Mouse (Mus musculus) gastrocnemius, postnatal 10 days (tissue): ENCODE results near the gene Trappc3. TPM values are rescaled to one million over a fixed set of nuclear protein-coding genes. Genes with fewer than 3 reads are reported as not detected.

Source experiments
- DNase-seq: peaks from one replicate; pipeline ENCODE4 v3.0.0; 2021; ENCODE audit warnings: mixed read lengths
- total RNA-seq, 2 experiments: library from RNA; stranded (reverse); gene quantifications; 2 replicates each; pipeline ENCODE4 v1.2.3; 2021

The Trappc3 gene
- total RNA-seq, 2 experiments from 2014 or later = 25.7 to 29.2 TPM

- DNase-seq = no peak
Measured at GRCm38 (mm10) chr4:126251655-126252254, 10.4 kb upstream of the Trappc3 start.

GRCm38 (mm10) chr4:126252411-126253237 is 9.5 kb upstream of the Trappc3 start:
- DNase-seq = no peak

DNA sequence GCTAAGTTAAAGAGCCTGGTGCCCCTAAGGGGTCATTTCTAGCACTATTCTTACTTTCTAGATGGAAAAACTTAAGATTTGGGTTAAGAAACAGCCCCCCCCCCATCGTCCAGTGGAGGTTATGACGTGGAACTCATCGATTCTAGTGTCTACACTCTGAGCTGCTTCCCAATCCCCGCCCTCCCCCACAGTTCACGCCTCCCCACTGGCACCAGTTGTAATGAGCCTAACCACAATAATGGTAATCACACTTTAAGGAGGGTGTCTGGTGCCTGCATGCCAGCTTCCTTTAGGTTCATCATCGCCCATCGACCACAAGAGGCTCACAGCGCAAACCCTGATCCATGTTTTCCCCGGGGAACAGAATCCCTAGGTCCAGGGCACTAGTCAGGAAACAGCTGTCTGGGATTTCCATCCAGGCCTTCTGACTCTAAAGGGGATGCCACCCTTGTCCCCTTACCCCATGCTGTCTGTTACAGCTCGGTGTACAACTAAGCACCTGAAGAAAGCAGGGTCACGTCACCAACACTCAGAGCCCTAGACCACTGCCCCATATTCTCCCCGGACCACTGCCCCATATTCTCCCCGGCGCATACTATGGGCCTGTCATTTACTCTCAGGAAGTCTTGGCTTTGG is 8.4 kb upstream of the Trappc3 start:
- no peak for DNase-seq

DNA sequence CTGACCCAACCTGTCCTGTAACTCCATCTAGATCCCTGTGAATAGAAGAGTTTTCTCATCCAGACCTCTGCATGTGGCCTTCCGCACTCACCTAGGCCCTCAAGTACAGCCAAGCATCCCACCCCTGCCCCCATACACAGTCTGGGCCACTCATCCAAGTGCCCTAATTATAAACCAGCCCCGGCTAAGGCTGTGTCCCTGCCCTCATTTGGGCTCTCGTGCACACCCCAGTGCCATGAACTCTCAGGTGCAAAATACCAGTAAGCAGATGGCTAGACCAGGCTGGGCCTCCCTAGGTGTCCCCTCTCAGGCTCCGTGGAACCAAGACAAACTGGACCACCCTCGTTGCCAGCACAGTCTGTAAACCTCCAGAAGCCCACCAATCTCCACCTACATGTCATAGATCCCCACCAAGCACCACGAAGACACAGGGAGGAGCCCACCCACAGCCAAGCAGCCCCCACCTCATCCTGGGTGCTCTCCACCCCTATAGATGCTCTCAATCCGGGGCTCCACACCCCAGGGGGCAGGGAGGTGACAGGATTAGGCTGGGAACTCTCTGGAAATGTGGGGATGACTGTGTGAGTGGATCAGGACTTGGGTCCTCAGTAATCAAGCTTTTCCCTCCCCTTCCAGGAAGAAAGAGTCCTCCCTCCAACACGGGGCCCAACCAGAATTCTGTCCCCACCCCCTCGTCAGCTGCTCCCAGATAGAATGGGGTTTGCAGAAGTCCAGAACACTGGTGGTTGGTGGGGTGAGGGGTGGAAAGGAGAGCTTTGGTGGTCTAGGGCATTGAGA is 7.6 kb upstream of the Trappc3 start:
- peak; percentile 60 for DNase-seq

DNA sequence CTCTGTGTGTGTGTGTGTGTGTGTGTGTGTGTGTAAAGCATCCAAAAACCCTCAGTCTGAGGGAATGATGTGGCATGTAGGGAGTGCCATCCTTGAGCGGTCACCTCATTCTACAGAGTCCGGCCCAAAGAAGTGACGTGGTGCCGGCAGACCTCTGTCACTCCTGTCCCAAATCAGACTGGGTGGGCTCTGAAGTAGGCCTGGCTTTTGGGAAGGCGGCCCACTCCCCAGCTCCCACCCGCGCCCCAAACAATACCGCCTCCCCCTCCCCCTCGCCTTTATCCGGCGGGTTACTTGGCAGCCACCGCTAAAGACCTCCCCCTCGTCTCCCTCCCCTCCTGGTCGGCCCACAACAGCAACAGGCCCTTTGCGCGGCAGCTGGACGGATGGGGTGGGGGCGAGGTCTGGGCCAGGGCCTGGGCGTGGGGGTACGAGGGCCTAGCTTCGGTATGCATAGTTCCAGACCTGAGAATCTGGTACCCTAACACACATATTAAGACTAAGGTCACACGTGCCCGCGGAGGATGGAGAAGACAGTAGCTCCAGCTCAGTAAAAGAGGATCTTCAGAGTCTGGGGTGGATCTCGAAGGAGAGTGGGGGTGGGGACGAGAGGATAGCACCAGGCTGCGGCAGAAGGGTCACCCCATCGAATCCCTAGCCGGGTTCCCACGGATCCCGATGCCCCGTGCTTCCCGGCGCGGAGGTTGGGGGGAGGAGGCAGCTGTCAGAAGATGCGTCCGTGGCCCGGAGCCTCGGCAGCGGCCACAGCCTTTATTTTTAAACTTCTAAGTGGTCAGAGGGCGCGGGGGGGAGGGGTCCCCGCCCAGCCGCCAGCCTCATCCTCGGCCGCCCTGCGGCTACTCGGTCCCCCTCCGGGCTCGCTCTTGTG is 6.8 kb upstream of the Trappc3 start:
- peak; percentile 51 for DNase-seq

- DNase-seq = peak; percentile 93
Measured at GRCm38 (mm10) chr4:126256131-126256791, 5.9 kb upstream of the Trappc3 start, which contains the start of gene Map7d1. Gene Map7d1 (minus strand): TSS chr4:126256343.

- peak; percentile 68 for DNase-seq
Measured at GRCm38 (mm10) chr4:126256967-126257881, 4.9 kb upstream of the Trappc3 start.

DNA sequence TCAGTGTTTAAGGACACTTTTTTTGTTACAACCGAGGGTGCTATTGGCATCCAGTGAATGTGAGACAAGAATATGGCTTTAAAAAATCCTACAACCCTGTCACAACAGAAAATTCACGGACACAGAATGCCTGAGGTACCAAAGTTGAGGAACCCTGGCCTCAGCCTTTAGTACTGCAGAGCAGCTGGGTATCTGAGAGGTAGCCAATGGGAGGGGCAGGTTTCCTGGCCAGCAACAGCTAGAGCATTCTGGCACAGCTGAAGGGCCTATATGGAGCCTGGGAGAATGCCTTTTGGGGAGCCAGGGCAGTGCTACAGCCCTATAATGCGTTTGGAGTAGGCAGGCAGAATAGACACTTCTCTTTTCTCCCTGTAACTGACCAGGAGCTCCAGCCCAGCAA is 3.1 kb upstream of the Trappc3 start:
- no peak for DNase-seq

DNA sequence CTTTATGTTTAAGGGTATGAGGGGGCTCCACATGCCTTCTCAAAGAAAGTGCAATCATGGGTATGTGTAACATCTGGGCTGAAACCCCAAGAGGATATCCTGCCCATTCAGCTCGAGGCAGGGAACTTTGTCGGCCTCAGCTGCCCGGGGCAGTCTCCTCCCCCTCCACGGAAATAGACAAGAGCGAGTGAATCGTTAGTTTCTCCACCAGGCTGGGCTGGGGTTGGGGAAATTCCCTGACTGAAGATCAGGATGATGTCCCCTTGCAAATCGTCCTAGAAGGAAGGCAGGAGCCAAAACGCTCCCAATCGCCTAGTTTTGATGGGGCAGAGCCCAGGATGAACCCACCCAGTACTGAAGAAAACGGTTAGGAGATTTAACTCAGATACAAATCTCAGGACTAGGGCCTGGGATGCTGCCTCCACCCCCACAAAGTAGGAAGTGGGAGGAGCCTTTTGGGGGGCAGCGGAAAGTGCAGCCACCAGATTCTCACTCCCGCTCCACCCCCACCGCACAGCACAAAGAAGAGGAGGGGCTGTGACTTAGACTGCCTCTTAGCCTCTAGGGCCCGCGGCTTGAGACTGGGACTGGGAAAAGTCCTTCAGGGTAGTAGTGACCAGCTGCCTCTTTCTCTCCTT is 2.5 kb upstream of the Trappc3 start:
- peak; percentile 75 for DNase-seq

- peak; percentile 78 for DNase-seq
Measured at GRCm38 (mm10) chr4:126260520-126261201, 1.5 kb upstream of the Trappc3 start.

GRCm38 (mm10) chr4:126261266-126261665 is 859 bp upstream of the Trappc3 start:
- peak; percentile 41 for DNase-seq

DNA sequence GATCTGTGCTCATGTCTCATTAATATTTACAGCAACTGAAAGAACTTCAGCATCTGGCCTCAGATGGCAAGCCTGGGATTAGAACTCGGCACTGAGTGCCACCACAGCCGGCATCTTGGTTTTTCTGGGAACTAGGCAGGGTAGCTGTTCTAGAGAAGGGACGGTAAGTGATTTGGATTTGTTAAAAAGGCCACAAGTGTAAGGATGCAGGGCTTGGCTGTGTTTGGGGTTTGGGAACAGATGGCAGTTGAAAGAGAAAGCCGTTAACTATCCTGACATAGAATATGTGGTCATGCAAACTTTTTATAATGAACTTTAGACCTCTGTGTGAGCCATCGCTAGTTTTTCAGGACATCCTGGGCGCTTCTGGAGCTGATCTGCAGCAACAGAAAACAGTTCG is 450 bp upstream of the Trappc3 start:
- DNase-seq = no peak

GRCm38 (mm10) chr4:126269292-126269691 is 7.2 kb downstream of the Trappc3 start:
- no peak for DNase-seq

DNA sequence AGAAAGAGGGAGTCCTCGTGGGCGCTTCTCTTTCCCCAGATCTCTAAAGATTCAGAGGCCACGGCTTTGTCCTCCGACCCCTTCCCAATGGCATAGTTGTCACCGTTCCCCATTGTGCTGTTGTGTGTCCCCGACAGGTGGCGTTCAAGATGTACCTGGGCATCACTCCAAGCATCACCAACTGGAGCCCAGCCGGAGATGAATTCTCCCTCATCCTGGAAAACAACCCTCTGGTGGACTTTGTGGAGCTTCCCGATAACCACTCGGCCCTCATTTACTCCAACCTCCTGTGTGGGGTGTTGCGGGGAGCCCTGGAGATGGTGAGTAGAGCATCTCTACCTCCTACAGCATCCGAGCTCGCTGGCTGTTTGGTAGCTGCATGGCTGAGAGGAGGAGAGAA is 11.6 kb downstream of the Trappc3 start:
- DNase-seq = no peak

GRCm38 (mm10) chr4:126275081-126275480 is 13.0 kb downstream of the Trappc3 start:
- no peak for DNase-seq

- DNase-seq = no peak
Measured at GRCm38 (mm10) chr4:126275681-126276131, 13.6 kb downstream of the Trappc3 start.

DNA sequence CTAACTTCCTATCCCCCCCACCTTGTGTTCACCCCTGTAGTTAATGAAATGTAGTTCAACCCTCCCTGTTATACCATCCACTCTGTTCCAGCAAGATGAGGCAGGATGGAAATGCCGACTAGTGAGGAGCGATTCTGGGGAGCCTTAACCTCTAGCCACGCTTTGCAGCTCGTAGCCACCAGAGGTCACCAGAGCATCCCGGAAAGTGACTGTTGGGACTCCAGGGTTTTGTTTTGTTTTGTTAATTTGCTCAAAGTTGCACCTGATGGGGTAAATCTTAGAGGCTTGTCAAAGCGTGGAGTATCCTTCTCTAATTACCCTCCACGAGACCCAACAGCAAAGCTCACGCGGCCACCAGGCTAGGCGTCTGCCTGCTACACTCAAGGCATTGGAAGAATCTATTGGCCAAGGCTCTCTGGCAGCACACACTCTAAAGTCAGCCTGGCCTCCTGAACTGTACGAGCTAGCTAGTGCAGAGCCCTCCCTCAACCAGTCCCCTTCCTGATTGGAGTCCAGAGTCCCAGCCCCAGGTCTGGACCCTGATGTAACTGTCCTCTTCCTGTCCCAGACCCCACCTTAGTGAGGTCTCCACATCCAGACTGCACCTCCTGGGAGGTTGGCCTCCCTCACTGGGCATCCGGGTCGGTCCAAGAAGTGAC is 15.9 kb downstream of the Trappc3 start:
- DNase-seq = peak; percentile 55

DNA sequence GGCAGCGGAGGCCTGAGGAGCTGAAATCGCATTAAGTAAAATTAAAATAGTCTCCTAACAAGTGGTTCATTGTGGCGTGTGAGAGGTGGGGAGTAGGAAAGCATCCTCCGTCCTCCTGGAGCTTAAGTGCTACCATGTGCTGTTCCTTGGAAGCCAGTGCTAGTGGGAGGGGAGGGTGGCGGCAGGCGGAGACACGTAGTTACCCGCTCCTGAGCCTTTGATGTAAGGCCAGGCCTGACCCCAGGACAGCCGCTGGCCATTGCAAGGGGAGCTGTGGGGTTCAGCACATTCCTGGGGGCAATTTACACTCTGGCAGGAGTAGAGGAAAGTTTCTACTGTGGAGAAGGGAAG is 16.4 kb downstream of the Trappc3 start:
- DNase-seq = no peak
